Mouse (Mus musculus) ovary, adult 18-20 months (tissue): ENCODE results near the gene Phf21a.

ENCODE experiments used
- DNase-seq: peaks from one replicate; pipeline ENCODE4 v3.0.0; 2022; ENCODE audit warnings: low spot score, mixed read lengths

The Phf21a gene

GRCm38 (mm10) chr2:92296402-92296801, 203.5 kb downstream of the Phf21a start:
- DNase-seq: peak; percentile 48

GRCm38 (mm10) chr2:92299896-92300295, 207.0 kb downstream of the Phf21a start:
- no peak for DNase-seq

GRCm38 (mm10) chr2:92301849-92302607, 209.1 kb downstream of the Phf21a start:
- DNase-seq: no peak

GRCm38 (mm10) chr2:92312542-92312941, 219.6 kb downstream of the Phf21a start:
- no peak for DNase-seq

- no peak for DNase-seq
Measured at GRCm38 (mm10) chr2:92314031-92314430, 221.1 kb downstream of the Phf21a start.

- no peak for DNase-seq
Measured at GRCm38 (mm10) chr2:92316652-92317051, 223.7 kb downstream of the Phf21a start.

- no peak for DNase-seq
Measured at GRCm38 (mm10) chr2:92317228-92317627, 224.3 kb downstream of the Phf21a start.

GRCm38 (mm10) chr2:92322669-92323068, 229.8 kb downstream of the Phf21a start:
- DNase-seq: no peak

GRCm38 (mm10) chr2:92325676-92326075, 232.8 kb downstream of the Phf21a start:
- no peak for DNase-seq

GRCm38 (mm10) chr2:92326221-92326620, 233.3 kb downstream of the Phf21a start:
- DNase-seq: no peak

GRCm38 (mm10) chr2:92327601-92328000, 234.7 kb downstream of the Phf21a start:
- DNase-seq: no peak

GRCm38 (mm10) chr2:92328206-92328605, 235.3 kb downstream of the Phf21a start:
- DNase-seq: no peak

GRCm38 (mm10) chr2:92330840-92331239, 237.9 kb downstream of the Phf21a start:
- DNase-seq: no peak

- DNase-seq: no peak
Measured at GRCm38 (mm10) chr2:92331410-92331809, 238.5 kb downstream of the Phf21a start.

- DNase-seq: no peak
Measured at GRCm38 (mm10) chr2:92331871-92332270, 239.0 kb downstream of the Phf21a start.

GRCm38 (mm10) chr2:92342418-92342817, 249.5 kb downstream of the Phf21a start:
- DNase-seq: no peak

- no peak for DNase-seq
Measured at GRCm38 (mm10) chr2:92347191-92347590, 254.3 kb downstream of the Phf21a start.

GRCm38 (mm10) chr2:92349589-92350425, 256.9 kb downstream of the Phf21a start:
- DNase-seq: no peak

GRCm38 (mm10) chr2:92350686-92351085, 257.8 kb downstream of the Phf21a start:
- DNase-seq: no peak

GRCm38 (mm10) chr2:92353402-92353801, 260.5 kb downstream of the Phf21a start:
- no peak for DNase-seq

GRCm38 (mm10) chr2:92354224-92354623, 261.3 kb downstream of the Phf21a start:
- no peak for DNase-seq

GRCm38 (mm10) chr2:92359301-92359700, 266.4 kb downstream of the Phf21a start:
- no peak for DNase-seq

- no peak for DNase-seq
Measured at GRCm38 (mm10) chr2:92360186-92360823, 267.4 kb downstream of the Phf21a start.
